Mouse (Mus musculus) cortical plate, adult 2 months (tissue): Measurements from ENCODE around the gene Abcg1. TPM values are rescaled to one million over a fixed set of nuclear protein-coding genes. Genes with fewer than 3 reads are reported as not detected.

Experiments used
- H3K27ac ChIP-seq: fragments of 200-500 bp; 2 replicates; pipeline ENCODE4 v1.5.1; 2012; ENCODE audit warnings: low read length, control low read depth, inconsistent platforms; ENCODE audit not compliant: insufficient read depth
- H3K4me1 ChIP-seq: fragments of 200-500 bp; 2 replicates; pipeline ENCODE4 v1.6.1; 2011; ENCODE audit warnings: low read length; ENCODE audit not compliant: control insufficient read depth, insufficient read depth
- H3K4me3 ChIP-seq: fragments of 200-500 bp; 2 replicates; pipeline ENCODE4 v1.5.1; 2011; ENCODE audit warnings: mild to moderate bottlenecking, low read length, control low read depth; ENCODE audit not compliant: insufficient read depth
- CTCF ChIP-seq: fragments of 200-500 bp; IDR thresholded peaks from 2 replicates; pipeline ENCODE4 v1.5.1; 2011; ENCODE audit warnings: mild to moderate bottlenecking, control low read depth, low read length; ENCODE audit not compliant: insufficient read depth; ENCODE audit errors: extremely low read depth
- POLR2A ChIP-seq: fragments of 200-500 bp; IDR thresholded peaks from 2 replicates; pipeline ENCODE4 v1.6.1; 2011; ENCODE audit warnings: mild to moderate bottlenecking, low read length, control low read depth; ENCODE audit not compliant: insufficient read depth; ENCODE audit errors: extremely low read depth
- polyA plus RNA-seq: library from polyadenylated mRNA; depleted of rRNA; stranded (reverse); fragments of >200 nt; gene quantifications from 2 replicates; pipeline ENCODE4 v1.2.3, GENCODE M21; 2012

The Abcg1 gene
- polyA plus RNA-seq, 1 experiment, result 29.8 TPM

DNA sequence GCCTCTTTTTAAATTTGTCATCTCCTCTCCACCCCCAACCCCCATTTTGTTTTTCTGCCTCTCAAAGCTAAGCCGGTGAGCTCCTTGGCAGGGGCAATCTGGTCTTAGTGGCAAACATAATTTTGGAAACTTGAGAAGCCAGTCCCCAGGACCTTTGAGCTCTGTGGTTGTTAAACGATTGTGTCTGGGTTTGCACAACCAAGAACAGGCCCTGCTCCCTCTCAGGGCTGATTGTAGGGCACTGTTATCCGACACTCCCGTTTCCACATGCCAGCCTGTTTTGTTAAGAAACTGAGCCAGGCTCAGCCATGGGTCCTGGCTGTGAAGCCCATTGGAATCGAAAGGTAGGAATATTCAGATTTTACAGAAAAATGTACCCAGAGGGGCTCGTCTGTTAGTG, 8.6 kb downstream of the Abcg1 start:
- H3K4me1 ChIP-seq, result peaks cover 12% of the 10 kb centered on the region
- no peak overlapping the region for H3K4me3 ChIP-seq
- no peak overlapping the region for H3K27ac ChIP-seq
- no peak for TF ChIP-seq POLR2A
- TF ChIP-seq CTCF, result no peak

DNA sequence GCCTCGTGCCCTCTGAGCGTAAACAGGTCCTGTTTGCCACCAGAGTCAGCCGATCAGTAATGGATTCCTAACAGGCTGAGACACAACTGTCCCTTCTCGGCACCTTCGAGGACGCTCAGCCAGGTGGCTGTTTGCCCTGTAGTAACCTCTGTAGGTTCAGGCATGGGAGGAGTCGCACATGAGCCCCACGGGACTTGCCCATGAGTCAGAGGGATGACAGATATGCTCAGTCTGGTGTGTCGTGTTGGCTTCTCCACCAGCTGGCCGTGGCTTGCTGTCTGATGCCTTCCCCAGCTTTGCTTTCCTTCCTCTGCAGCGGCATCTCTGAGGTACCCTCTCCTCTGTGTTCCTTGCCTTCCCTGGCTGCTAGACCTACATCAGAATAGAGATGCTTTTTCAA, 9.6 kb downstream of the Abcg1 start:
- Histone ChIP-seq H3K4me3 (no peak overlapping the region), H3K27ac (0 out of 2 replicates have a peak overlapping the region, but pooled peaks have one; percentile 17), H3K4me1 (peaks cover 7% of the 10 kb centered on the region)
- TF ChIP-seq POLR2A (no peak), CTCF (no peak)

DNA sequence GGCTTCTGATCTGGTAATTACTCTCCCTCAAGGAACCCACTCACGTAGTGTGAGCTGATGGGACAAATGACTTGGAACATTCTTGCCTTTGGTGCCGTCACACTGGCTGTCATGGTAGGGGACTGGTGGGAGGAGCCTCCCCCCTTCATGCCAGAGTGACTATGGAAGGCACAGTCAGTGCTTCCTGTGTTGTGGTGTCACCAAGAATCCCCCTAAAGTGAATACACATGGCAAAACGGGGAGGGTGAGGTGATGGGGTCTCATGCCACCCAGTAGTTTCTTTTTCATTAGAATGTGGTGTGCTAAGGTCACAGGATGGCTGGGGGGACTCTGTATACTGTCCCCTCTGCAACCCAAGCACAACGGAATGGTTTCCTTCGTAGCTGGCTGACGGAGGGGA, 11.6 kb downstream of the Abcg1 start:
- no peak overlapping the region for H3K27ac ChIP-seq
- TF ChIP-seq CTCF, result no peak
- TF ChIP-seq POLR2A, result no peak
- H3K4me3 ChIP-seq, result no peak overlapping the region
- peaks cover 13% of the 10 kb centered on the region for H3K4me1 ChIP-seq

DNA sequence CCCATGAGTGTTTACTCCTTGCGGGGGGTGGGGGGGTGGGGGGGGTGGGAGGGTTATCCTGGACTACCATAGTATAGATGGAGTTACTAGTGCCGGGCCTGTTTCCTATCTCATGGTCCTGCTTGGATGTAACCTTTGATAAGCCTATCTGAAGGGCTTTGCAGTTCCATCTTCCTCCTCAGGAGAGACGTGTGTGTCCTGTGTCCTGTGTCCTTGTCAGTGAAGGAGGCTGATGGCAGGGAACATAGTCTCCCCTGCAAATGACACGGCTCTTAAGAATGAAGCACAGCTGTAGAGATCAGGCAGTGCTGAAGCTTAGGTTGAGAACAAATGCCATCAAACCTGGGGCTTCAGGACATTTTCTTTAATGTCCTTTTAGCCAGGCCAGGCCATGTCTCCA, 12.4 kb downstream of the Abcg1 start:
- Histone ChIP-seq H3K4me3 (no peak overlapping the region), H3K27ac (no peak overlapping the region), H3K4me1 (peaks cover 15% of the 10 kb centered on the region)
- TF ChIP-seq CTCF (no peak), POLR2A (no peak)

DNA sequence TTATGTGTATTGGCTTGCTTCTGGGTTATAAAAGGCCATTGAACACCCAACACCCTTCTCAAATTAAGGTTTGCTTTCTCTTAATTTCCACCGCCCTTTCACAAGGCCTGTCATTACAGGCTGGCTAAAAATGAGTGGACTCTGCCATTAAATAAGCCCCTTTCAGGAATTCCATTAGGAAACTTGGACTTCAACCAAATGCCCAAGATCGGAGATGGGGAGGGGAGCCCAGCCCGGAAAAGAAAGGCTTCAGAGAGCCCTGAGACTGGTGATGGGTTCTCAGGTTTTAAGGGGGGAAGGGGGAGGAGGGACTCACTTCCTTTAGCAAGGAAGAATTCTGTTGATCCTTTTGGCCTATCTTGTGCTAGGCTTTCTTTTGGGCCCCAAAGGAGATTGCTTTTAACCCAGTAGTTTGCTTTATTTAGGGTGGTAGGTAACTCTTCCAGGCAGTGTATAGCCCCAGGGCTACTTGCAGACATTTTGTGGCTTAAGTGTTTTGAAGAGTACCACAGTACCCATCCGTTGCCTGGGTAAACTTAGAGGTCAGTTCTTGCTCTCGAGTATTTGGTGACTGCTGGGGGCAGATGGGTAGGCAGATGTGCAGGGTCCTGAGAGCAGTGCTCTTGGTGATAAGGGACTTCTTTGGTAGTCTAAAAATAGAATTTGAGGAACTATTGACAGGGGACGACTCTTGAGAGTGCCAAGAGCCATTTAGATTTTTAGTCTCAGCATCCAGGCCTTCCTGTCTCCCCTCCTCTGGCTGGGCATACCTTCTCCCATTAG, 13.1 kb downstream of the Abcg1 start:
- TF ChIP-seq CTCF (no peak), POLR2A (no peak)
- H3K4me1 ChIP-seq, result peaks cover 15% of the 10 kb centered on the region
- no peak overlapping the region; the same call in 1 of the 2 replicates for H3K27ac ChIP-seq
- no peak overlapping the region for H3K4me3 ChIP-seq

DNA sequence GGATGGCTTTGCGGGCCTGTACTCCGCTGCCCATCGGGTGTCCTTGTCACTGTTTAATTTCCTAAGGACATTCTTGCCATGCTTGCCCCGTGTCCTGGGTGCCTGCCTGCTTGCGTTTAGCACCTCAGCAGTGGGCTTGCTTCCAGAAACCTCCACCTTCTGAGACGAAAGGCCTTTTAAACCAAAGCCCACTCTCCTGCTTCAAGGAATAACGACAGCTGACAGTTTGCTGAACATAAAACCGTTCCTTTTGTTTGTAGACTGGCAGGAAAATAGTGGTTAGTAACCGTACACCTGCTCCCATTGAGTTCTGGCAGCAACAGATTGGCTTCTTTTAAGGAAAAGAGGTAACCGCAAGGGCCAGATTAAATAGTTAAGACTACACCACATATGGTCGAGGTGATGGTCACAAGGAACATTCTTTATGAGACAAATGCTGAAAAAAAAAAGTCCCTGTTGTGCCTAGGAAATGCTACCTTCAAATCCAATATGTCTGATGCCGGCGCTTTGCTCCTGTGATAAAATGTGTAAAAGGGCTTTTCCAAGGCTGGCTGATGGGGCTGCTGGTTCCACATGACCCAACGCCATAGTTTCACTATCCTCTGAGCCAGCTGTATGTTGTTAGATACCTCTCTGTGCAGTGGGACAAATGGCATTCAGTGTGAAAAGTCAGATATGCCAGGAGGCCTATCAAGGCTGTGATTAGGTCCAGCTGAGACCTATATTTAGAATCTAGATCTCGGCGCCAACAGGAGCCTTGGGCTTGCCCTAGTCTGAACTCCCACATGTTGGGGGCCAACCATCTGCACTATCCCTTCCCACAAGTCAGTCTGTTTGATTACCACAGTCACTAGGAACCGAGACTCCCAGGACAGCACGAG, 14.2 kb downstream of the Abcg1 start:
- no peak overlapping the region for H3K27ac ChIP-seq
- H3K4me3 ChIP-seq, result no peak overlapping the region
- H3K4me1 ChIP-seq, result peaks cover 15% of the 10 kb centered on the region
- TF ChIP-seq POLR2A (no peak), CTCF (no peak)

DNA sequence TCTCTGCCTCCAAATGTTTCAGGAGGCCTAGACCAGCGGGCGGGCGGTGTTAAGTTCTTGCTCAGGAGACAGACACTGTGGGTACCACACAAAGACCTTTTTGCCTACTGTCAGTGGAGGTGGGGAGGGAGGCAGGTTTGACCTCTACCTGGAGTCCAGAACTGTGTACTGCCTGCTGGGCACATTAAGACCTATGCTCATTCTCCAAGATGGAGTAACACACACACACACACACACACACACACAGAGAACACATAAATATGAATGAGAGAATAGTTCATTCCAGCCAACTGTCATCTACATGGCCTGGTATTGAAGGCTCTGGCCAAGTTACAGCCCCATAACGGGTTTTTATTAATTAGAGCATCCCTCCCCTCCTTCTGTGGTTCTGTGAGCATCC, 15.4 kb downstream of the Abcg1 start:
- TF ChIP-seq CTCF, result no peak
- TF ChIP-seq POLR2A, result no peak
- H3K27ac ChIP-seq, result peak overlapping the region; percentile 24
- peaks cover 9% of the 10 kb centered on the region for H3K4me1 ChIP-seq
- H3K4me3 ChIP-seq, result 0 out of 2 replicates have a peak overlapping the region, but pooled peaks have one; percentile 5

DNA sequence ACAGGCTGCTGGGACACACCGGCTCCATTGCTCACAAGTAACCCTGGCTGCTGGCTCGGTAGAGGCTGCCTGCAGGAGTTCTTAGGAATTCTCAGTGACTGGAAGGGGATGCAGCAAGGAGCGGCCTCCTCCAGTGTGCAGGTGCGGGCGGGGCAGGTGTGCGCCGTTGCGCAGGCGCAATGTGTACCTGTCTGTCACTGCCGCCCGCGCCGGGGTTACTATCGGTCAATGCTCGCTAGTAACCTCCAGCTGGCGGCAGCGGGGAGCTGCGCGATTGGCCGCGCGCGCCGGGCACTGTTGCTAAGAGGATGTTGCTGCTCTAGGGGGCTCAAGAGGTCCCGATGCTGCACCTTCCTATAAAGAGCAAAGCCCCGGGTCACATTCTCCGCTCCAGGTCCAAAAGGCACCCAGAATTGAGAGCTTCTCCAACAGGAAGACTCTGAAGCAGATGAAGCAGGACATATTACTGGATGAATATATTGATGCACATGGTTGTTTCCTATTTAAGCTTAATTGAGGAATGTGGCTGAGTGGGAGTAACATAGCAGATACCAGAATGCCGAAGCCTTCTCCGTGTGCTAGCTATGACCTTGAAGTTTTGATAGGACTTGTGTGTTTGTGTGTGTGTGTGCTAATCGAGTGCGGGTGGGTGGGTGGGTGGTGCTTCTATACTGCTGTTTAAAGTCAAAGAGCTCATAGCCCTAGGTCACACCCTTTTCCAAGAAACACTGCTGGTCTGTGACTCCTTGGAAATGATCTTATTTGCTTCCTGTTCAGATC, 16.0 kb downstream of the Abcg1 start:
- peaks cover 9% of the 10 kb centered on the region for H3K4me1 ChIP-seq
- TF ChIP-seq POLR2A (0 out of 2 replicates have a peak, but pooled peaks have one; percentile 6), CTCF (no peak)
- 0 out of 2 replicates have a peak overlapping the region, but pooled peaks have one; percentile 5 for H3K4me3 ChIP-seq
- peak overlapping the region; percentile 76 for H3K27ac ChIP-seq

DNA sequence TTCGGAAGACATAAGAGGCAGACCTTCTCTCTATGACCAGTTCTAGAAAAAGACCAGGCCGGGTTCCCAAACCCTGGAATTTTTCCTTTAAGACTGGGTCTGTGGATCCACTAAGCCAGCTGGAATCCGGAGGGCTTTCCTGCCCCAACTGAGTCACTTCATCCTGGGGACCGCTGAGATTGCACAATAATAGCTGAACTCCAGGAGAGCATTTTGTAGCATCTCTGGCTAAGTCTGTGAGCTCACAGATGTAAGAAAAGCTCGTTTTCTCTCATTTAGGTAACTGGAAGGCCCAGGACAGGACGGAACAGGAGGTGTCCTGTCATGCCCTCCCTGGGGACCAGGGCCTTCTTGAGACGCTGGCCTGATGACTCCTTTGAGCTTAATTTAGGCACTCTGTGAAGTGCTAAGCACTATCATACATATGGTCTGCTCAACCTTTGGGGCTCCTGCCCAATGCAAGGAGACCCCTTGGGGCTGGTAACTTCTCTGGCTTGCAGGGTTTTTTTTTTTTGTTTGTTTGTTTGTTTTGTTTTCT, 16.6 kb downstream of the Abcg1 start:
- no peak for TF ChIP-seq POLR2A
- Histone ChIP-seq H3K4me3 (no peak overlapping the region), H3K27ac (no peak overlapping the region), H3K4me1 (peaks cover 12% of the 10 kb centered on the region)
